In the genomic region with DNA sequence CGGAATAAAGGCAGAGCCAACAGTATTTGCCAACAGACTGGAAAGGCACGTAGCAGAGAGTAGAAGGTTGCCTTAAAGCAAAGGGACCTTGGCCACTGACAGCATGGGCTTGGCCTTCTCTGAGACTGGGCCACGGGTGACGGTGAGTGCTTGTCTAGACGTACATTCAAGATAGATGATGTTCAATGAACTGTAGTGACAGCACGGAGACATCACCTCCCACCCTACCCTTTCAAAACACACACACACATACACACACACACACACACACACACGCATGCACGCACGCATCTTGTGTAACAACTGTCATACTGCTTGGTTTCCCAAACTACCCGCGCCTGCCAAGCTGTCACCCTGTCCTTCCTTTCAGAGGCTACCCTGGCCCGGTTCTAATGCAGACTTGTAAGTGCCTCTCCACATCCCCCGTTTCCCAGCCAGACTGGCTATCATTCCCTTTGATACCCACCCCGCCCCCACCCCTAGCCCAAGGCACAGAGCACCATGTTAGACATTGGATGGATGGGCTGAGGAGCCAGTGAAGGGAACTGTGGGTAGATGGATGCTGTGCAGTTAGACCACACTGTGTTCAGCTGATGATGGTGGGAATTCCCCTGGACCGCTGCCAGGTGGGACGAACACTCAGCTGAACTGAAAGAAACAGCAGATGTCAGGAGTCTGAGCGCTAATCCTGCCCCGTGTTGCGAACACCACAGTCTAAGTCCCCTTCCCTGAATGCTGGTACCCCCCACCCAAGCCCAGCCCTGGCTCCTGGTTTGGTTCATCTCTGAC, we compare ENCODE assay signal across 8 mouse cellular contexts.
DNase-seq lines count a peak whose midpoint lies in the region; ATAC-seq and TF ChIP-seq lines count a peak whose summit lies in the region.

No protein-coding gene starts in this region.

- H3K9me3 ChIP-seq in neural tube, embryonic 11.5 days (ENCODE audit: control insufficient read depth, low read length), result no peaks in the 10 kb centered on the region
- no peaks in the 10 kb centered on the region for H3K9me3 ChIP-seq in intestine, postnatal 0 days (ENCODE audit: control insufficient read depth)
- H3K9me3 ChIP-seq in midbrain, embryonic 10.5 days (replicated peaks), result no peaks in the 10 kb centered on the region

- TF ChIP-seq CTCF in intestine, postnatal 0 days (IDR thresholded peaks at IDR 0.05; ENCODE audit: low read depth), result no peak

- H3K9ac ChIP-seq in neural tube, embryonic 11.5 days (ENCODE audit: low read length), result no peak overlapping the region
- H3K9ac ChIP-seq in intestine, postnatal 0 days (ENCODE audit: low read depth, low read length), result no peak overlapping the region

- H3K4me1 ChIP-seq in neural tube, embryonic 11.5 days (ENCODE audit: control insufficient read depth, insufficient read depth, low read length), result peaks cover 14% of the 10 kb centered on the region; the same call in 1 of the 2 replicates
- 0 out of 2 replicates have a peak, but pooled peaks cover 2% of the 10 kb centered on the region for H3K4me1 ChIP-seq in intestine, postnatal 0 days (replicated peaks; ENCODE audit: control insufficient read depth, insufficient read depth, low read length)
- H3K4me1 ChIP-seq in midbrain, embryonic 10.5 days, result peaks cover 20% of the 10 kb centered on the region

- no peaks in the 10 kb centered on the region for H3K27me3 ChIP-seq in neural tube, embryonic 11.5 days (ENCODE audit: control insufficient read depth, insufficient read depth, low read length)
- no peaks in the 10 kb centered on the region for H3K27me3 ChIP-seq in intestine, postnatal 0 days (replicated peaks; ENCODE audit: control insufficient read depth, insufficient read depth, low read length)
- H3K27me3 ChIP-seq in midbrain, embryonic 10.5 days (ENCODE audit: low read depth, poor library complexity, severe bottlenecking), result no peaks in the 10 kb centered on the region

- H3K4me3 ChIP-seq in neural tube, embryonic 11.5 days (ENCODE audit: low read depth, low read length), result no peak overlapping the region
- no peak overlapping the region for H3K4me3 ChIP-seq in intestine, postnatal 0 days (ENCODE audit: low read depth, low read length)
- no peak overlapping the region for H3K4me3 ChIP-seq in midbrain, embryonic 10.5 days

- WGBS in neural tube, embryonic 11.5 days, result 79% methylated on average over 19 of the region's 19 CpGs
- 76% methylated on average over 19 of the region's 19 CpGs for WGBS in intestine, postnatal 0 days
- WGBS in midbrain, embryonic 10.5 days, result 90% methylated on average over 19 of the region's 19 CpGs

- 0 out of 2 replicates have a peak overlapping the region, but pooled peaks have one; percentile 20 for H3K27ac ChIP-seq in neural tube, embryonic 11.5 days (ENCODE audit: low read depth, low read length)
- no peak overlapping the region for H3K27ac ChIP-seq in intestine, postnatal 0 days (ENCODE audit: low read depth, low read length)
- H3K27ac ChIP-seq in midbrain, embryonic 10.5 days (replicated peaks), result 0 out of 2 replicates have a peak overlapping the region, but pooled peaks have one; percentile 2

- ATAC-seq in neural tube, embryonic 11.5 days (ENCODE audit: insufficient read depth, low FRiP score, low TSS enrichment), result peak; percentile 69
- ATAC-seq in granulocyte monocyte progenitor cell, adult 5-6 weeks (replicated peaks; ENCODE audit: poor library complexity, severe bottlenecking), result peak; percentile 15
- ATAC-seq in intestine, postnatal 0 days, result no peak

- peak; percentile 7 for DNase-seq in cerebellum, adult 9-11 months
- DNase-seq in cerebellum, adult 8-10 months, result no peak
- peak; percentile 47 for DNase-seq in neural tube, embryonic 11.5 days (ENCODE audit: low spot score)
- DNase-seq in neural tube, embryonic 10.5 days (ENCODE audit: extremely low spot score, low spot score), result no peak
- no peak for DNase-seq in midbrain, embryonic 10.5 days (ENCODE audit: low spot score)
- DNase-seq in thymus, postnatal 36 days, result no peak

- no peak overlapping the region for H3K4me2 ChIP-seq in neural tube, embryonic 11.5 days (ENCODE audit: low read depth)
- H3K4me2 ChIP-seq in intestine, postnatal 0 days (replicated peaks; ENCODE audit: low read depth), result 0 out of 2 replicates have a peak overlapping the region, but pooled peaks have one; percentile 4

- no peaks in the 10 kb centered on the region for H3K36me3 ChIP-seq in neural tube, embryonic 11.5 days (ENCODE audit: control insufficient read depth, insufficient read depth, low read length)
- H3K36me3 ChIP-seq in intestine, postnatal 0 days (ENCODE audit: control insufficient read depth, insufficient read depth), result no peaks in the 10 kb centered on the region; the same call in 1 of the 2 replicates
- H3K36me3 ChIP-seq in midbrain, embryonic 10.5 days, result no peaks in the 10 kb centered on the region

Comparison
In these comparisons a context has a peak if more than half of its experiments do, and no peak if none do; other contexts are left out.
1. DNase-seq: peak in cerebellum, adult 9-11 months (single experiment) and neural tube, embryonic 11.5 days (single experiment); none in cerebellum, adult 8-10 months (single experiment), neural tube, embryonic 10.5 days (single experiment), midbrain, embryonic 10.5 days (single experiment) and thymus, postnatal 36 days (0 of 2).